Mouse (Mus musculus) sigmoid colon, adult 10 weeks (tissue): ENCODE data around the gene Ankdd1a. TPM values are rescaled to one million over a fixed set of nuclear protein-coding genes. Genes with fewer than 3 reads are reported as not detected.

Experiments used
- polyA plus RNA-seq: library from polyadenylated mRNA; stranded (reverse); fragments of 350-450 nt; fragmentation: Illumina TruSeq; extraction: RNeasy Lipid Tissue Mini Kit (QIAGEN cat#74804); gene quantifications from one replicate; pipeline ENCODE4 v1.2.3, GENCODE M21; 2014; ENCODE audit warnings: low read depth, low replicate concordance

Ankdd1a gene
- polyA plus RNA-seq: not detected

DNA sequence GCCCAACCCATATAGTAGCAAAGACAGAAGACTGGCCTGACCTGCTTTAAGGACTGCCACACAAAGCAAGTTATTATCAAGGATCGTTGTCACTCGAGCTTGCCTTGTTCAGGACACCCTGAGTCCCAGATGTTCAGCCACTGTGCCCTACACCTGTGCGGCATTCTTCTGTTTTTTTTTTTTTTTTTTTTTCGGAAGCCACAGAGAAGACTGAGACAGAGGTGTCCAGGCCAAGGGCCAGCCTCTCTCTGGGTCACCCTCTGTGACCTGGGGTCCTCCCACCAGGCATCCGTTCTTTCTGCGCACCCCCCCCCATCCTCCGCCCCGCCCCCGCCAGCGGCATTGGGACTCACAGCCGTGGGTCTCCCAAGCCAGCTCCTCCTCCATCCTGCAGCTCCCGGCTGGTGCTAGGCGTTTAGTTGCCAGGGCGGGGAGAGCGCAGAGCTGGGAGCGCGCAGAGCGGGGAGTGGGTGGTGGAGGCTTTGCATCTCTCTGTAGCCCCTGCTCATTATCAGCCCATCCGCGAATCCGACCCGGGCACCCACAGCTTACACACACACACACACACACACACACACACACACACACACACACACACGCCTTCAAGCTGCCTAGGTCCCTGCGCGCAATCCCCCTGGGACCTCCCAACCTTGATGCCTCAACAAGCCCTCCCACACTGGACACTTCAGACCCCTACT, at the start of gene Ankdd1a:
Gene Ankdd1a, minus strand, starts transcription at position 387 of the 698 bp plus-strand sequence.

GRCm38 (mm10) chr9:65460732-65461442, 59.1 kb downstream of the Ankdd1a start, which contains the start of gene Spg21:
Spg21 (plus strand) TSS chr9:65460947.

Other genes starting within 250 kb of the Ankdd1a start
- 98.3 TPM for gene Clpx, start 225.9 kb downstream of the Ankdd1a start, polyA plus RNA-seq
- gene Pdcd7, start 174.1 kb downstream of the Ankdd1a start, polyA plus RNA-seq: 11.3 TPM
- gene Ubap1l, start 159.2 kb downstream of the Ankdd1a start, polyA plus RNA-seq: not detected
- gene Kbtbd13, start 128.5 kb downstream of the Ankdd1a start, polyA plus RNA-seq: 0.28 TPM
- gene Rasl12, start 121.7 kb downstream of the Ankdd1a start, polyA plus RNA-seq: 2.4 TPM
- 25.8 TPM for gene Slc51b, start 97.2 kb downstream of the Ankdd1a start, polyA plus RNA-seq
- gene Mtfmt, start 84.4 kb downstream of the Ankdd1a start, polyA plus RNA-seq: 27.8 TPM
- gene Spg21, start 59.2 kb downstream of the Ankdd1a start, polyA plus RNA-seq: 103 TPM
- gene Plekho2, start 59.8 kb upstream of the Ankdd1a start, polyA plus RNA-seq: 0.66 TPM
- gene Pif1, start 67.0 kb upstream of the Ankdd1a start, polyA plus RNA-seq: 1.2 TPM
- gene Rbpms2, start 109.5 kb upstream of the Ankdd1a start, polyA plus RNA-seq: 11.6 TPM
- gene Oaz2, start 147.8 kb upstream of the Ankdd1a start, polyA plus RNA-seq: 44.7 TPM